Mouse (Mus musculus) CH12.LX (cell line): ENCODE measurements at regions not wholly inside any gene's neighbourhood (a gene's known extent, or its start where the extent isn't known, plus 50 kb on each side); places are given as distances from the start of the nearest gene placed in this dataset.

Experiments
- DNase-seq: peaks from one replicate; pipeline ENCODE4 v3.0.0-alpha.2; 2013; ENCODE audit errors: extremely low read depth
- H3K27ac ChIP-seq: 2 replicates; pipeline ENCODE4 v1.5.1; 2012; ENCODE audit warnings: low read depth, mild to moderate bottlenecking, control low read depth, moderate library complexity; ENCODE audit not compliant: insufficient read depth
- H3K27me3 ChIP-seq: replicated peaks from 2 replicates; pipeline ENCODE3; 2012; ENCODE audit warnings: inconsistent platforms
- H3K36me3 ChIP-seq, 2 experiments: replicated peaks in 1 of 2; 2 replicates each; pipeline versions ENCODE3 to v1.6.1; 2012; ENCODE audit warnings: inconsistent platforms in 1 of 2, low read length in 1 of 2, mild to moderate bottlenecking in 1 of 2, mixed read lengths in 1 of 2, moderate library complexity in 1 of 2; ENCODE audit not compliant: control insufficient read depth in 1 of 2, insufficient read depth in 1 of 2
- H3K4me1 ChIP-seq, 2 experiments: 2 replicates each; pipeline ENCODE4 v1.6.1; 2012; ENCODE audit warnings: inconsistent platforms in 1 of 2, moderate library complexity in 1 of 2; ENCODE audit not compliant: insufficient read depth in 2 of 2, control insufficient read depth in 1 of 2
- H3K4me2 ChIP-seq: 2 replicates; pipeline ENCODE4 v1.6.1; 2012; ENCODE audit warnings: low read depth, mild to moderate bottlenecking, control low read depth; ENCODE audit not compliant: poor library complexity, insufficient read depth, severe bottlenecking
- H3K4me3 ChIP-seq, 3 experiments: fragments of 150-350 bp in 1 of 3; sonication (generic) in 1 of 3; replicated peaks in 1 of 3; 2 replicates each; pipeline versions ENCODE3 to v1.5.1; 2011 to 2012; ENCODE audit warnings: low read depth in 2 of 3, low read length in 2 of 3, mild to moderate bottlenecking in 2 of 3, moderate library complexity in 2 of 3, control low read depth in 1 of 3, improper control_type of control experiment in 1 of 3, inconsistent platforms in 1 of 3, mixed read lengths in 1 of 3; ENCODE audit not compliant: poor library complexity in 1 of 3
- H3K79me2 ChIP-seq: replicated peaks from 2 replicates; pipeline ENCODE4 v1.6.1; 2012; ENCODE audit warnings: mild to moderate bottlenecking, moderate library complexity; ENCODE audit not compliant: control insufficient read depth, poor library complexity, insufficient read depth, severe bottlenecking; ENCODE audit errors: extremely low read depth
- H3K9ac ChIP-seq: 2 replicates; pipeline ENCODE4 v1.6.1; 2012; ENCODE audit warnings: low read depth, mild to moderate bottlenecking, control low read depth, moderate library complexity; ENCODE audit not compliant: insufficient read depth
- H3K9me3 ChIP-seq: replicated peaks from 2 replicates; pipeline ENCODE3; 2012; ENCODE audit warnings: low read length, inconsistent platforms, mixed read lengths
- CHD1 ChIP-seq: IDR thresholded peaks from 2 replicates; pipeline ENCODE4 v1.6.1; 2012; ENCODE audit warnings: low read depth, low read length, improper control_type of control experiment, inconsistent platforms
- ELF1 ChIP-seq: IDR thresholded peaks from 2 replicates; pipeline ENCODE4 v1.6.1; 2014; ENCODE audit warnings: low read depth, mild to moderate bottlenecking, inconsistent platforms, low read length, improper control_type of control experiment
- EP300 ChIP-seq: IDR thresholded peaks from 2 replicates; pipeline ENCODE4 v1.6.1; 2011; ENCODE audit warnings: low read length, improper control_type of control experiment
- KAT2A ChIP-seq: IDR thresholded peaks from 2 replicates; pipeline ENCODE4 v1.6.1; 2012; ENCODE audit warnings: low read length, improper control_type of control experiment, inconsistent platforms; ENCODE audit not compliant: insufficient replicate concordance
- MAFK ChIP-seq: IDR thresholded peaks from 2 replicates; pipeline ENCODE4 v1.6.1; 2011; ENCODE audit warnings: low read length, improper control_type of control experiment; ENCODE audit not compliant: insufficient replicate concordance
- MAX ChIP-seq: IDR thresholded peaks from 2 replicates; pipeline ENCODE4 v1.6.1; 2011; ENCODE audit warnings: low read length, improper control_type of control experiment
- MEF2A ChIP-seq: IDR thresholded peaks from 2 replicates; pipeline ENCODE4 v1.6.1; 2014; ENCODE audit warnings: low read depth, mild to moderate bottlenecking, inconsistent platforms, low read length, improper control_type of control experiment, borderline replicate concordance
- PAX5 ChIP-seq: IDR thresholded peaks from 2 replicates; pipeline ENCODE4 v1.6.1; 2012; ENCODE audit warnings: low read length, inconsistent platforms, mixed read lengths
- RAD21 ChIP-seq: IDR thresholded peaks from 2 replicates; pipeline ENCODE4 v1.6.1; 2011; ENCODE audit warnings: low read depth, mild to moderate bottlenecking, low read length, improper control_type of control experiment, moderate library complexity
- RCOR1 ChIP-seq: conservative IDR thresholded peaks from 2 replicates; pipeline ENCODE4 v1.6.1; 2012; ENCODE audit warnings: low read depth, mild to moderate bottlenecking, inconsistent platforms, low read length, improper control_type of control experiment
- ZKSCAN1 ChIP-seq: IDR thresholded peaks from 2 replicates; pipeline ENCODE4 v1.6.1; 2012; ENCODE audit warnings: low read depth, inconsistent platforms, low read length, improper control_type of control experiment, borderline replicate concordance
- dilution Hi-C: fragments of 300-500 bp; cut with MboI; formaldehyde crosslinking; loops from 2 replicates; pipeline ENCODE4 v1.14.3; 2020; ENCODE audit warnings: low sequenced_read_pairs; ENCODE audit not compliant: extremely low pct_unique_long_range_greater_than_20kb, extremely low pct_ligation_motif_present
- in situ Hi-C: fragments of 300-500 bp; cut with MboI; formaldehyde crosslinking; loops from 3 replicates; pipeline ENCODE4 v1.14.3; 2019; ENCODE audit warnings: low sequenced_read_pairs, low pct_ligation_motif_present, low pct_unique_long_range_greater_than_20kb, mixed read lengths

DNA sequence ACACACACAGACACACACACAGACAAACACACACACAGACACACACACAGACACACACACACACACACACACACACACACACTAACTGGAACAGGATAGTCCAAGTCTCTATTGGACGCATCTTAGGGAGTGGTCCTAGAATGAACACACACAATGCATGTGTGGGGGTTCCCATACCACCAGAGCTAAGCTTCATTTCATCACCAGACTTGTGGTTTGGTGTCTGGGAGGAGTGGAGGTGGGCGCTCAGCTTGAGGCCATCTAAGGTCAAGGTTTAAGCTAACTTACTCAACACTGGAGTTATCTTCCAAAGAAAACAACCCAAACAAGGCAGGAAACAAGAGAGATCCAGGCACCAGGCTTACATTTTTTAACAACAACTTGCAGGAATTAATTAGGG lies 147.9 kb upstream of the Rxfp2 start:
- Histone ChIP-seq H3K4me1 (no peaks in the 10 kb centered on the region), H3K4me2 (no peak overlapping the region), H3K27ac (no peak overlapping the region), H3K4me3 (no peak overlapping the region), H3K79me2 (no peaks in the 10 kb centered on the region), H3K9ac (no peak overlapping the region), H3K27me3 (no peaks in the 10 kb centered on the region), H3K36me3 (no peaks in the 10 kb centered on the region), H3K9me3 (peaks cover 48% of the 10 kb centered on the region)
- TF ChIP-seq EP300: no peak
- TF ChIP-seq MEF2A: no peak
- dilution Hi-C loops: no loop called here
- no peak for DNase-seq
- in situ Hi-C loops: no loop called here

- no peak overlapping the region for H3K9ac ChIP-seq
- H3K4me3 ChIP-seq: no peak overlapping the region
- no peak for TF ChIP-seq CHD1
- TF ChIP-seq MAX: no peak
- no peak for TF ChIP-seq MEF2A
- no peak for TF ChIP-seq KAT2A
- no peak for TF ChIP-seq RAD21
- TF ChIP-seq ELF1: no peak
- no peak for TF ChIP-seq MAFK
- TF ChIP-seq EP300: no peak
- H3K79me2 ChIP-seq: no peaks in the 10 kb centered on the region
- H3K27me3 ChIP-seq: no peaks in the 10 kb centered on the region
- H3K9me3 ChIP-seq: peaks cover 46% of the 10 kb centered on the region
- no peaks in the 10 kb centered on the region for H3K36me3 ChIP-seq
- dilution Hi-C loops (no loop called here), in situ Hi-C loops (no loop called here)
- H3K4me1 ChIP-seq: no peaks in the 10 kb centered on the region
- DNase-seq: no peak
- H3K27ac ChIP-seq: no peak overlapping the region
- H3K4me2 ChIP-seq: no peak overlapping the region
Observed at GRCm38 (mm10) chr5:149871521-149871920, 147.0 kb upstream of the Rxfp2 start.

- H3K27me3 ChIP-seq: no peaks in the 10 kb centered on the region
- H3K4me1 ChIP-seq: no peaks in the 10 kb centered on the region
- H3K27ac ChIP-seq: no peak overlapping the region
- dilution Hi-C loops (no loop called here), in situ Hi-C loops (no loop called here)
- no peak overlapping the region for H3K4me3 ChIP-seq
- H3K9ac ChIP-seq: no peak overlapping the region
- TF ChIP-seq ZKSCAN1 (no peak), PAX5 (no peak), RCOR1 (no peak)
- H3K36me3 ChIP-seq: no peaks in the 10 kb centered on the region
- H3K4me2 ChIP-seq: no peak overlapping the region
- peaks cover 51% of the 10 kb centered on the region for H3K9me3 ChIP-seq
- H3K79me2 ChIP-seq: no peaks in the 10 kb centered on the region
- DNase-seq: no peak
Observed at GRCm38 (mm10) chr5:149873482-149874002, 144.9 kb upstream of the Rxfp2 start.
